Mouse (Mus musculus): ENCODE measurements at regions not wholly inside any gene's neighbourhood (a gene's known extent, or its start where the extent isn't known, plus 50 kb on each side); places are given as distances from the start of the nearest gene placed in this dataset.

GRCm38 (mm10) chr2:137169176-137169575 lies 52.7 kb upstream of the Jag1 start:
- TF ChIP-seq POLR2A (IDR thresholded peaks at IDR 0.05; ENCODE audit: insufficient read length, low read depth): no peak
- no peak for TF ChIP-seq USF1 (IDR thresholded peaks at IDR 0.05; ENCODE audit: low read depth)
- no peak for TF ChIP-seq REST (IDR thresholded peaks at IDR 0.05; ENCODE audit: insufficient read depth, insufficient read length)
- no peak for TF ChIP-seq MAX (IDR thresholded peaks at IDR 0.05; ENCODE audit: low read depth)
